Mouse (Mus musculus): ENCODE measurements around the gene Phykpl.

DNA sequence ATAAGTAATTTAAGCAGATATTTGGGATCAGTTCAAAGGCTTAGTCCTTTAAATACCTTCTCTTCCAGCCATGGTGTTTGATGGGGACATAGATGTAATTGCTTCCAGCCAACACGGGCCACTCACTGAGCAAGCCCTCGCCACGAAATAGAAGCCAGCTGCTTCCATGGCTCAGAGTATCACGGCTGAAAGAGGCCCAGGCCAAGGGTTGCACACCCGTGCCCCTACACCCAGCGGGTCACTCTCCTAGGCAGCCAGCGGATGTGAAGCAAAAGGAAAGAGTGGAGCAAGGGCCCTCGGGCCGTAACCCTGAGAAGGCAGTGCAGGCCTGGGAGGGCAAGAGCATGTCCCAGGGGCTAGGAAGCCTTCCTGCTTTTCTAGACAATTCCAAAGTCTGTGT lies 42.1 kb upstream of the Phykpl start:
- TF ChIP-seq CTCF (IDR thresholded peaks at IDR 0.05; ENCODE audit: low read depth) (no peak), EP300 (IDR thresholded peaks at IDR 0.05; ENCODE audit: low read depth) (no peak)

Measured in heart, postnatal 0 days (tissue).